Mouse (Mus musculus): ENCODE results near the gene Msln.

- no peak for TF ChIP-seq E2F4 (IDR thresholded peaks at IDR 0.05; ENCODE audit: insufficient replicate concordance, low read depth, low read length)
- no peak for TF ChIP-seq CTCF (conservative IDR thresholded peaks at IDR 0.05 in 1 of 2, IDR thresholded peaks at IDR 0.05 in 1 of 2; ENCODE audit: low read depth in 2 of 2, low read length in 2 of 2)
- TF ChIP-seq ZC3H11A (IDR thresholded peaks at IDR 0.05; ENCODE audit: low read depth, low read length): no peak
- no peak for TF ChIP-seq ZKSCAN1 (IDR thresholded peaks at IDR 0.05; ENCODE audit: borderline replicate concordance, low read depth, low read length)
- TF ChIP-seq HCFC1 (IDR thresholded peaks at IDR 0.05; ENCODE audit: low read depth, low read length): no peak
- no peak for TF ChIP-seq POLR2A (IDR thresholded peaks at IDR 0.05; ENCODE audit: low read depth, low read length)
- no peak for TF ChIP-seq MAX (IDR thresholded peaks at IDR 0.05; ENCODE audit: low read length)
- TF ChIP-seq ZNF384 (IDR thresholded peaks at IDR 0.05; ENCODE audit: low read depth, low read length): no peak
- TF ChIP-seq MYC (IDR thresholded peaks at IDR 0.05; ENCODE audit: low read depth, low read length): no peak
- no peak for TF ChIP-seq EP300 (IDR thresholded peaks at IDR 0.05; ENCODE audit: low read length)
- no peak for TF ChIP-seq ETS1 (conservative IDR thresholded peaks at IDR 0.05; ENCODE audit: low read depth, low read length)
- TF ChIP-seq ZMIZ1 (IDR thresholded peaks at IDR 0.05; ENCODE audit: low read depth, low read length): no peak
These were observed 28.9 kb downstream of the Msln start for GRCm38 (mm10) chr17:25725264-25725663.

Measured in CH12.LX (cell line).